Mouse (Mus musculus): ENCODE results near the gene Hist1h2ao.
"Not testable (repeated sequence)": the region's sequence is repeated elsewhere in the genome, so short reads cannot be mapped to it uniquely, and the experiment has no call there.

Gene Hist1h2ao

DNA sequence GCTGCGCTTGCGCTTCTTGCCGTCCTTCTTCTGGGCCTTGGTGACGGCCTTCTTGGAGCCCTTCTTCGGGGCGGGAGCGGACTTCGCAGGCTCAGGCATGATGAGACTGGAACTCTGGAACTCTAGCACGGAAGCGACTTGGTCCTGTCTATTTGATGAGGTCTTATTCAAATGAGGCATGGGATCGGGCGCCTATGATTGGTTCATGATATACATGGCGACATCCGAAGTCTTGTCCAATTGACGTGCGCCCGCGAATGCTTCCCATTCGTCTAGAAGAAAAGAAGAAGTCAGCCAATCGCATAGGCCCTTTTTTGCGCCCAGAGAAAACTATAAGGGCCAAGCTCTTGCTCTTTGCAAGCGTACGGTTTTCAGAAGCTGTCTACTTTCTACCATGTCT is at the start of gene Hist1h2ao, which contains the start of gene Hist1h2bq:
TSS of gene Hist1h2ao (plus strand) at position 393 of the 400 bp plus-strand sequence.
TSS of gene Hist1h2bq (minus strand) at position 125 of the 400 bp plus-strand sequence.
- DNase-seq (ENCODE audit: low spot score in 2 of 2): not testable (repeated sequence)

DNA sequence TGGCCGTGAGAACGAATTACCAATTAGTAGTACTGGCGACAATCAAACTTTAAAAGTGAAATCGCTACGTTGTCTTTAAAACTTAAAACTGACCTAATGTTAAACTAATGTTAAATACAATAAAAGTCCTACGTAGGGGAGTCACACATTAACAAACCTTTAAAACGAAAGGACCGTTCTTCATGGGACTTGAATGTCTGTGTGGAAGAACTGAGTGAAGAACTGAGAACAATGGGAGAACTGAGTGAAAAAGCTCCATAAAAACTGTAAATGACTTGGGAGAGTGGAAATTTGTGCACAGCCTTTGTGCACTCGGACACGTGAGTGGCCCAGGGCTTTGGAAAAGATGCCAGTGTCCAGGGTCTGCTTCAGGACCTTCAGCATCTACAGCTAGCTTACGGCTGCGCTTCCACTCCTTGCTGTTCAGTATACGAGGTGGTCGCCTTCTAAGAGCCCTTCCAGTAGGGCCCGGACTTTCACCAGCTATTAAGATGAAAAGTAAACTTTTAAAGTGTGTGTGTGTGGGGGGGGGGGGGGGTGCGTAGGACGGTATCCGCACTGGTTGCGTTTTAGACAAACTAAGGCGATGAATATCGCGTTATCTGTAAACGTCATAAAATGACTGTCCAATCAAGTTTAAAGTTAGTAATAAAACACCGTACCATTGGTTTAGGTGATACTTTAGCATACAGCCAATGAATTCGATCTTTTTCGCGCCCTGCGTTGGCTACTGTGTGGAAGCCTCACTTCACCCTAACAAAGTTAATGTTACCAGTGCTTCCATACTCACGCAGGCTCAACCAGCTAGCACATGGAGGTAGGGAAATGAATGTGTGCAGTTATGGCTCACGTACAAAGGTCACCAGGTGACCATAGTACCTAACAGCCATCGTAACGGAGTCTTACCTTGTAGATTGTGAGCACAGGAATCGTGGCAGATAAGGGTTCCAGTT is 31.2 kb upstream of the Hist1h2ao start:
- peak; percentile 77 to 88 for DNase-seq (ENCODE audit: low spot score in 2 of 2)

DNA sequence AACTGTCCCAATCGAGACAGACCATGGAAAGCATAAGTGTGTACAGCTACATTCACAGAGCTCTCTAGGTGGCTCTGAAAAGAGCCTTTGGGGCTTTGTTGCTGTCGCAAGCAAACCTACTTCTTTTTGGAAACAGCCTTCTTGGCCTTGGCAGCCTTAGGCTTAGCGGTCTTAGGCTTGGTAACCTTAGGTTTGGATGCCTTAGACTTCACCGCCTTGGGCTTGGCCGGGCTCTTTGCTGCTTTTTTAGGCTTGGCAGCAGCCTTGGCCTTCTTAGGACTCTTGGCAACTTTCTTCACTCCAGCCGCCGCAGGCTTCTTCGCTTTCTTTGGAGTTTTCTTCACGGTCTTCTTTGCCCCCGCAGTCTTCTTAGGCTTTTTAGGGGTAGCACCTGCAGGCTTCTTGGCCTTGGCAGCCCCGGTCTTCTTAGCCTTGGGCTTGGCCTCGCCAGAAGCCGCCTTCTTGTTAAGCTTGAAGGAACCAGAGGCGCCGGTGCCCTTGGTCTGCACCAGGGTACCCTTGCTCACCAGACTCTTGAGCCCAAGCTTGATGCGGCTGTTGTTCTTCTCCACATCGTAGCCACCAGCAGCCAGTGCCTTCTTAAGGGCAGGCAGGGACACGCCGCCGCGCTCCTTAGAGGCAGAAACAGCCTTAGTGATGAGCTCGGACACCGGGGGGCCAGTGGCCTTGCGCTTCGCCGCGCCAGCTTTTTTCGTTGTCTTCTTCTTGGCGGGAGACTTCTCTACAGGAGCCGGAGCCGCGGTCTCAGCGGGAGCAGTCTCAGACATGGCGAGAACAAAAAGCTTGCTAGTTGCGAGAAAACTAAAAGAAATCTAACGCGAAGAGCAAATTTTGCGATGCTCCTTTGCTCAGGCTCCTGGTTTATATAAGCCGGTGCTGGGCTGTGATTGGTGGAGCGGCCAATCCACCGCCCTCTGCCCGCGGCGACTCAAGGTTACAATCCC is 30.2 kb upstream of the Hist1h2ao start, which contains the start of gene Hist1h1b:
TSS of gene Hist1h1b (minus strand) at position 859 of the 965 bp plus-strand sequence.
- peak; percentile 35 to 56 for DNase-seq (ENCODE audit: low spot score in 2 of 2)

DNA sequence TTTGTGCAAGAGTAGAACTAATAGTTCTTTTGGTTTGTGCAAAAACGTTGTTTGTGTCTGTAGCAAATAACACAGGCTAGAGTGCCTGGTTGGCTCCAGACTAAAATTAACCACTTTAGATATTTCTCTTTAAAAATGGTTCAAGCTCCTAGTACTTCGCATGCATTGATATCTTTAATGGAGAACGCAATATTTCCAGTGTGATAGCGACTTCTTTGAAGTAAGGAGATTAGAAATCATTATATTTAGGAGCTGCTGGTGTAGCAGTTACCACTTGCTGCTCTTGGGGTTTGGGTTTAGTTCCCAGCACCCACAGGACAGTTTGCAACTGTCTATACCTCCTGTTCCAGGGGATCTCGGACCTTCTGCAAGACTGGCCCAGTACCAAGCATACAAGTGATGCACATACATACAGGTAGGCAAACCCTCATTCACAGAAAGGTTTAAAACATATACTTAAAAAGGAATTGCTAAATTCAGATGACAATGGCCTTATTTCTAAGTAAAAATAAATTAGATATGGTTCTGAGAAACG is 29.2 kb upstream of the Hist1h2ao start:
- DNase-seq (ENCODE audit: low spot score in 2 of 2): no peak

DNA sequence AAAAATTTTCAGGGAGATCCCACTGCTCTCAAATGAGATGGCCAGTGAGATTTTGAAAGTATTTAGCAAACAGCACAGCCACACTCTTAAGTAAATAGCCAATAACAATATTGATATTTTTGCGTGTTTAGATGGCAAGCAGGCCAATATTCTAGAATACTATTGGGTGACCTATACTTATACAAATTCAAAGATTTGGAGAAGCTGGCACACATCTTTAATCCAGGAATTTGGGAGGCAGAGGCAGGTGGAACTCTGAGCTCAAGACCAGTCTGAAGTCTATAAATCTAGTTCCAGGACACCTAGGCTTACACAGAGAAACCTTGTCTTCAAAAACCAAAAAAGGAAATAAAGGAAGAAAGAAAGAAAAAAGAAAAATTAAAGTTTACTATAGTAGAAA is 28.6 kb upstream of the Hist1h2ao start:
- no peak for DNase-seq (ENCODE audit: low spot score in 2 of 2)

DNA sequence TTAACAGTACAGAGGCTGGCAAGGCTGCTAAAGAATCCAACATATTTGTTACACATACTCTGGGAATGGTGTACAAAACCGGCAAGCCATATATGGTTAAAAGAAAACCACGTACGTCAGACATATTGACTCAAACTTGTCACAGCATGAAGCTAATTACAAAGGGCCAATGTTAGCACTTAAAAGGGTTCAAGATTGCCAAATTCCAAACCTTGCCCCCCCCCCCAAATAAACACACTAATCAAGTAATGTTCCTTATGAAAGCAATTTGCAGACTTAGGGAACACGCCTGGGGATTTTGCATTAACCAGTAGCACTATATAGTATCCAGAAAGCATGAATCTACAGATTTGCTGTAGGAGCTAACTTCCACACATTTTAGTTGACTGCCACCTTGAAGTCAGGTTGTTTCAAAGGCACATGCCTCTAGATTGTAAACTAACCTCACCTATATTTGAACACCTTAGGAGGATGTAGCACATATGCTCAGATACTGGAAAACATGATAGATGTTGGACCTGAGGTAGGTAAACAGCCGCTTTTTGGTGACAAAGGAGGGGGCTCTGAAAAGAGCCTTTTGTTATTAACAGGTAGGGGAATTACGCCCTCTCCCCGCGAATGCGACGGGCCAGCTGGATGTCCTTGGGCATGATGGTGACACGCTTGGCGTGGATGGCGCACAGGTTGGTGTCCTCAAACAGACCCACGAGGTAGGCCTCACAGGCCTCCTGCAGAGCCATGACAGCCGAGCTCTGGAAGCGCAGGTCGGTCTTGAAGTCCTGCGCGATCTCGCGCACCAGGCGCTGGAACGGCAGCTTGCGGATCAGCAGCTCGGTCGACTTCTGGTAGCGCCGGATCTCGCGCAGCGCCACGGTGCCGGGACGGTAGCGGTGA is 27.7 kb upstream of the Hist1h2ao start:
- not testable (repeated sequence) for DNase-seq (ENCODE audit: low spot score in 2 of 2)

DNA sequence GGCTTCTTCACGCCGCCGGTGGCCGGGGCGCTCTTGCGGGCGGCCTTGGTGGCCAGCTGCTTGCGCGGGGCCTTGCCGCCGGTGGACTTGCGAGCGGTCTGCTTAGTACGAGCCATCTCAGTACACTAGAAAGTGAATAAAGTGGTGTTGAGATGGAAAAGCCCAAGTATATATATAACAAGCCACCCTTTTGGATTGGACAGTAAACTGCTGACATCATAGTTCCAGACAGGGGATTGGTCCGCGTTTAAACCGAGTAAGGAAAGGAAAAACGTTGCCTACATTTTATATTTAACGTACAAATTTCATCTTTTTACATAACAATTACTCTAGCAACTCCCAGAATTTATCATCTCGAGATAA is 27.0 kb upstream of the Hist1h2ao start, which contains the start of gene Hist1h3i:
TSS of gene Hist1h3i (minus strand) at position 116 of the 363 bp plus-strand sequence.
- peak; percentile 73 to 89 for DNase-seq (ENCODE audit: low spot score in 2 of 2)

DNA sequence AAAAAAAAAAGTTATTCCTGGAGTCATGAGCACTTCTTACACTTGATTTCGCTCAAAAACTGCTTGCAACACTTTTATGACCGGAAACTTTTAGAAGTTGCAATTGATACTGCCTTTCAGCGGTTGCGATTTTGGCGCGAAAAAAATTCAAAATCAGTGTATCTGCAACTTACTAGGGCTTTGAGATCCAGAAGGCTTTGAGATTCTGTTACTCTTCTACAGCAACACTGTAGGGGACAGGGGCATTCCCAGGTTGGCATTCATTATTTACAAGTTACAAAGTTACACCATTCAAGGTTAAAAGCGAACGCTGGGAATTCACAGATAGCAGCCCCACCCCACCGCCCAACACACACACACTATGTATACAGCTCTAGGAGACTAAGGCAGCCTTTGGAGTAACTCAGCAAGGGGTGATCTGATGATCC is 26.5 kb upstream of the Hist1h2ao start:
- DNase-seq (ENCODE audit: low spot score in 2 of 2): no peak

DNA sequence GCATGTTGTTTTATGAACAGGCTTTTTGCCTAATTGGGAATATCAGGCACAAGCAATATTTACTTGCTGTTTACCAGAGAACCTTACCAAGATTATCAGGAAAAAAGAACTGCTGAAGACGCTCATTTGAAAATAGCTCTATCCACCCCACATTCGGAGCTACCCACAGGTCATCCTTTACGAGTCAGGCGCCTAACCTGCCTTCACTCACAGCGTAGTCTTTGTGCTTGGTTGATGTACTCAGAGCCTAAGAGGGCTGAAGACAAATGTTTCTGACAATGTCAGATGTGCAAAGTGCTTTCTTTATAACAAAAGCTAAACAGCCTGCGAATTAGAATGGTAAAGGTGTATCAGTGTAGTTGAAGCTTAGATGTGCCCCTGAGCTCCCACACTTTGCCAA is 26.0 kb upstream of the Hist1h2ao start:
- DNase-seq (ENCODE audit: low spot score in 2 of 2): no peak

DNA sequence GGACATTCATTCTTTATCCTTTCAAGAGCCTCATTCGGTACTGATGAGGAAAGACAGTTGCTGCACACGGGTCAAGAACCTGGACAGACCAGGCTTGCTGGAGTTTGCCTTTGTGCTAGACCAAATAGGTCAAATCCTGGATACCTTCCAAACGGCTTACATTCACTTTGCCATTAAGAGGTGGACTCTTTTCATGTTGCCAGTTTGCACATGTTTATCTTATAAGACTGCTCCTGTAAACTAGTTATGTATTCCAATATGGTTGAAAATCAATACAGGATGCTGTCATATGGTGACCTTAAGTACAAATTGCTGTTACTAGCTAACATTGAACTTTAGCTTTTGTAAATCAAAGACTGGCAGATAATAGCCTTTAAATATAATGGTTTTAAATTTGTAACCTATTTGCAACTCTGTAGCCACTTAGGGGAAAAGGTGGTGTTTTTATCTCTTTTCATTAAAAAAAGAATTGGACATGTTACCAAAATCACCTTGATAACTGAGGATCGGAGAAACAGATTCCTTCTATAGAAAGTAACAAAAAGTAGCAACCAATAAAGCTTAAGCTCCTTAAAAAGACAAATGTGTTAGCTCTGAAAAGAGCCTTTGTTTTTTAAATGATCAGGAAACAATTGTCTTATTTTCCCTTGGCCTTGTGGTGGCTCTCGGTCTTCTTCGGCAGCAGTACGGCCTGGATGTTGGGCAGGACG is 23.9 kb upstream of the Hist1h2ao start:
- no peak for DNase-seq (ENCODE audit: low spot score in 2 of 2)

DNA sequence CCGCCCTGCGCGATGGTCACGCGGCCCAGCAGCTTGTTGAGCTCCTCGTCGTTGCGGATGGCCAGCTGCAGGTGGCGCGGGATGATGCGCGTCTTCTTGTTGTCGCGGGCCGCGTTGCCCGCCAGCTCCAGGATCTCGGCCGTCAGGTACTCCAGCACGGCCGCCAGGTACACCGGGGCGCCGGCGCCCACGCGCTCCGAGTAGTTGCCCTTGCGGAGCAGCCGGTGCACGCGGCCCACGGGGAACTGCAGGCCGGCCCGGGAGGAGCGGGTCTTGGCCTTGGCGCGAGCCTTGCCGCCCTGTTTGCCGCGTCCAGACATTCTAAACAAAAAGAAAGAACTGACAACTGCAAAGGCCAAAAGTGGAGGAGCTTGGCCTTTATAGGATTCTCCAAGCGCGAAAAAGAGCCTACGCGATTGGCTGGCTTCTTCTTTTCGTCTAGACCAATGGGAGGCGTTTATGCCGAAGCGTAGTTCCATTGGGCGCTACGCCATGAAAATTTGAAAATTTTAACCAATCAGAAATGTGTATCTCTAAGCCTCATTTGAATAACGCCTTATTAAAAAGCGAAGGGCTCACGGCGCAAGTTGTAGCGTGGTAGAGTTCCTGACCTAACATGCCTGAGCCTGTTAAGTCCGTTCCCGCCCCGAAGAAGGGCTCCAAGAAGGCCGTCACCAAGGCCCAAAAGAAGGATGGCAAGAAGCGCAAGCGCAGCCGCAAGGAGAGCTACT is 23.2 kb upstream of the Hist1h2ao start, which contains the start of the genes Hist1h2an and Hist1h2bp:
TSS of gene Hist1h2an (minus strand) at position 320 of the 731 bp plus-strand sequence.
TSS of gene Hist1h2bp (plus strand) at position 563 of the 731 bp plus-strand sequence.
- peak; percentile 94 for DNase-seq (ENCODE audit: low spot score in 2 of 2)

DNA sequence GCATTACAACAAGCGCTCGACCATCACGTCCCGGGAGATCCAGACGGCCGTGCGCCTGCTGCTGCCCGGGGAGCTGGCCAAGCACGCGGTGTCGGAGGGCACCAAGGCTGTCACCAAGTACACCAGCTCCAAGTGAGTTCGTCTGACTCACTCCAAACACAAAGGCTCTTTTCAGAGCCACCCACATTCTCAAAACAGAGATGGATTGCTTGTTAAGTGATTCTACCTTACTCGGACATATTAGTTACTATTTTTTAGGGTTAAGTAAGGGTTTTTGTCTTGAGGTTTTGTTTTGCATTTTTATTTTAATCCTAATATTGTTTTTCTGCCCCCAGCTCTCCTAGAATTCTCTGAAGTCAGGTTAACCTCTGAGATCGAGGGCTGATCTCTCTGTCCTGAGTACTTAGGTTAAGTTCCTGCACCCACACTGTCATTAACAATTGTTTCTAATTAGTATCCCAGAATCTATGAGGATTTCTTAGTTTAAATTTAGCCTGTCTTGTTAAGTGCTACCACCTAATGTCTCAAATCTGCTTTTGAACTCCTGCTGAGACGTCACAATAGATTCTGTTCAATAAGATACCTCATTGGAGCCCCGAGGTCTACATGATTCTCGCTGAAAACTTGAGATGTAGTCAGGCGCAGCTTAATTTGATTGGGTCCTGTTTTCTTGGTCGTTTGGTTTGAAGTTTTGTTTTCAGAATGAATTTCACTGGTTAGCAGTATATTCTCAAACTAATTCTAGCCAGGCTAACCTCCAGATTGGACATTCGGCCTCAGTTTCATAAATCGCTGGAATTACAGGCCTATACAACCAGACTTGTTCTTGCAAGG is 22.3 kb upstream of the Hist1h2ao start:
- DNase-seq (ENCODE audit: low spot score in 2 of 2): no peak

DNA sequence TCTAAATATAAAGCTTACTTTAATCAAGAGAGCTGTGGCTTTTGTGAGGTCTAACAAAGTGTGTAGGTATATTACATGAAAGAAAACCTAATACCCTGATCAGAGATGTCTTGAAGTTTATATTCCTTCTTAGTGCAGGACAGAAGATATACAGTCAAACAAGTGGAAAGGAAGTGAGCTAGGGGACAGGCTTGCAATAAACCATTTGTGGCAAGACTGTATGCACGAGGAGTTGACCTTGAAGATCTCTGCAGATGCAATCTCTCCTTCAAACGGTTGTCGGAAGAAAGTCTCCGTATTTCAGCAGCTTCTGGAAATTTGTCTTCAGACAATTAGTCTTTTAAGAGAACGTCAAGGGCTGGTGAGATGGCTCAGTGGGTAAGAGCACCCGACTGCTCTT is 20.3 kb upstream of the Hist1h2ao start:
- no peak for DNase-seq (ENCODE audit: low spot score in 2 of 2)

DNA sequence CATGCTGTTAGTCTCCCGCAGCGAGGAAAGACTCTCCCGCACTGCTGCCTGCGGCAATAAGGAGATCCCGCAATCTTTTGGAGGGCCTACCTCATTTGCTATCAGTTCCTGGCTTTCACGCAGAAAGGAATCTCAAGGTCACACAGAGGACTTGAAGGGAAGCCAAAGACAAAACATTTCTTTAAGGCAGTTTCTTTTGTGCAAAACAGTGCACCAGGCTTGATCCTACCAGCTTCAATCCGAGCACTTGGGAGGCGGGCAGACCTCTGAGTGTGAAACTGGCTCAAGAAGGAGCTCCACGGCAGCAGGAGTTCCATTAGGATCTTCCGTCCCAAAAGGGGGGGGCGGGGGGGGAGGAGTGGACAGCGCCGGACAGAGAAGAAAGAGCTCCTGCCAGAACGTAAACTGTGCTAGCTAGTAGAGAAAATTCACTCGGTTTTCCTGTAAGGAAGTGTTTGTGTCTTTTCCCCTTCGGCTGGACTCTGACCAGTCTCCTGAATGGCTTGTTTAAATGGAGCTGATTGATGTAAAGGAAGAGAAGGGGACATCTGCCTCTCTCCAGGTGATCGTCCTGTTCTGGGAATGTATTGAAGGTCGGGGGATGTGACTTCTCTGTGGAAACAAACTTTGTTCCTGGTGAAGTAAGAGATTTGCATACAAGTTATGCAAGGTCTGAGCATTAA is 19.5 kb upstream of the Hist1h2ao start:
- no peak for DNase-seq (ENCODE audit: low spot score in 2 of 2)

DNA sequence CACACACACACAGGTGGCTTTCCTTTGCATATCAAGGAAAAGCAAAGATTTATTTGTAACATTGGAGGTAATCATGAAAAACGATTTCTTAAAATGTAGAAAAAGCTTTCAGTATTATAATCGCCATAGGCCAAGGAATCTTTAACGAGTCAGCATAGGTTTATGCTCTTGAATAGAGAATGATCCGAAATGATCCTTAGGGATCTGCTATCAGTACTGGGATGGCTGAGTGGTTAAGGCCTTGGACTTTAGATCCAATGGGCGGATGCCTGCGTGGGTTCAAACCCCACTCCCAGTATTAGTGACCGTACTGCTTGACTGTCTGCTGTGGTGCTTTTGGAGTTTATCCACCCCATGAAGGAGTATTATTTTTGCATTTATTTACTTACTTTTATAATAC is 14.7 kb upstream of the Hist1h2ao start:
- no peak for DNase-seq (ENCODE audit: low spot score in 2 of 2)

DNA sequence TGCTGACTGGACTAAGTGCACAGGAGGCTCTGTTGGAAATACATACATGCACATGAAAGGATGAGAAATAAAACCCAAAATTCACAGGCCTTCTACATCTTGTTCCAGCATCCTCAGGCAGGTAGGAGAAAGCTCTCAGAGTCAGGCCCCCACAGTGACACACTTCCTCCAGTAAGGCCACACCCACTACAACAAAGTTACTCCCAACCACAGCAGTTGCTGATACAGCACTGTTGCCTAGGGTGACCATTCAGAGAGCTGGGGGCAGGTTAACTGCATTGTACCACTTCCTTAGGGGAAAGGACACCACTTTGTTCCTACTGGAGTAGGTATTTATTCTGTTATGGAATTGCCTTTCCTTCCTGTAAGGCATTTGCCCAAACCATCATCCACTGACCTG is 13.1 kb upstream of the Hist1h2ao start:
- not testable (repeated sequence) for DNase-seq (ENCODE audit: low spot score in 2 of 2)

DNA sequence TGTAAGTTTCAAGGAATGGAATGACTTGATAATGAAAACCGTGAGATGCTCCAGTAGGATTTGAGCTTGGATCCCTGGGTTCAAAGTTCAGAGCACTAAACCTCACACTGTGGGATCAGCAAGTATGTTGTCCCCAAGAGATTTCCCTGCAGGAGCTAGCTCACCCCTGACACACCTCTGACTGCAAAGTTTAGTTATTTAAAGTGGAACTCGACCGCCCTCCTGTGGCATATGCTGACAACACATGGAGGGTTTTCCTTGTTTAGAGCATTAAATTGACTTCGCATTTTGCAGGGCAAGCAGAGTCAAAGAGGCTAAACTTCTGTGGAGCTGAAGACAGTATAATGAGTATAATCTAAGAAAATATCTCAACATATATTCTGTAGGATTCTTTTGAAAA is 7.2 kb upstream of the Hist1h2ao start:
- DNase-seq (ENCODE audit: low spot score in 2 of 2): not testable (repeated sequence)

DNA sequence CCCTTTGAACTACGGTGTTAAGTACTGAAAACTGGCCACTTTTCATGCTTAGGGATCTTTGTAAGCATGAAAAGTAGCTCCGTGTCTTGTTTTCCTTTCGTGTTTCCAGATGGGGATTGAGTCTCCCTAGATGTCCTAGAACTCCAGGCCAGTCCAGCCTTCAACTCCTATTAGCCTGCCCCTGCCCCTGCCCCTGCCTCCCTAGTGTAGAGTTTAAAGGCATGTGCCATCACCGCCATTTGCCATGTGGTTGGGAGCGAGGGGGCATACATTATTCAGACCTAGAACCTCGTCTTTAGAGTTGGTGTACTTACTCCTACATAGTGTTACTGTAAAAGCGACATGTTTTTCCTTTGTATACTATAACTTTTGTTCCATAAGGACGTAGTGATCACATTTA is 809 bp downstream of the Hist1h2ao start:
- DNase-seq (ENCODE audit: low spot score in 2 of 2): not testable (repeated sequence)
